In genomic region chr19:48430328-48430727, GRCm38 (mm10) we compare ENCODE assay signal across 28 mouse cellular contexts.
DNase-seq lines count a peak whose midpoint lies in the region; ATAC-seq and TF ChIP-seq lines count a peak whose summit lies in the region.
"Had no signal": no experiment of that assay in that cellular context is flagged by ENCODE, and none has a peak within 500 bp of the region (broad histone marks: within the 10 kb centered on the region; RNA-seq: fewer than 3 reads in every experiment).

No protein-coding gene starts in this region.

- ATAC-seq in common myeloid progenitor, adult 5-6 weeks (replicated peaks; ENCODE audit: low read depth, poor library complexity, severe bottlenecking), result 0 out of 2 replicates have a peak, but pooled peaks have one; percentile 36
- no peak for ATAC-seq in forebrain, embryonic 11.5 days (replicated peaks; ENCODE audit: low FRiP score)
- ATAC-seq: activated CD4-positive, CD25-positive, alpha-beta regulatory T cell, adult 4 months; intestine, embryonic 16.5 days had no signal

- H3K27ac ChIP-seq in forebrain, embryonic 11.5 days (ENCODE audit: low read depth, low read length), result no peak overlapping the region
- H3K27ac ChIP-seq: embryonic facial prominence, embryonic 13.5 days; forebrain, embryonic 12.5 days; hindbrain, postnatal 0 days; liver, embryonic 14.5 days; lung, embryonic 15.5 days; neural tube, embryonic 12.5 days had no signal

- no peak overlapping the region for H3K9ac ChIP-seq in forebrain, embryonic 11.5 days (ENCODE audit: low read length)
- H3K9ac ChIP-seq: embryonic facial prominence, embryonic 13.5 days; forebrain, embryonic 12.5 days; forebrain, postnatal 0 days; liver, embryonic 14.5 days; lung, embryonic 15.5 days; neural tube, embryonic 12.5 days had no signal

- peak; percentile 23 for DNase-seq in adrenal gland, postnatal 10 days
- DNase-seq in adrenal gland, postnatal 25 days, result no peak
- DNase-seq in lung, adult 2 months, result peak; percentile 9
- DNase-seq in lung, postnatal 25 days (ENCODE audit: low spot score), result peak; percentile 36
- no peak for DNase-seq in forebrain, embryonic 11.5 days (ENCODE audit: low spot score)
- DNase-seq in spleen, postnatal 36 days (ENCODE audit: low spot score in 2 of 2), result no peak
- DNase-seq in heart, adult 9 months (ENCODE audit: low spot score in 2 of 2), result no peak
- DNase-seq: adrenal gland, adult 8-10 months; cerebellum, adult 11-12 months; cerebellum, adult 9-11 months; heart, postnatal 14 days; kidney, adult 9 months; kidney, postnatal 10 days; liver; right cerebral cortex, postnatal 25 days; thymus, postnatal 14 days had no signal

- no peak for TF ChIP-seq CTCF in lung, adult 2 months (IDR thresholded peaks at IDR 0.05; ENCODE audit: insufficient read depth, low read length)

- H3K4me3 ChIP-seq in lung, adult 2 months (replicated peaks; ENCODE audit: extremely low read depth, low read depth, low read length), result no peak overlapping the region
- no peak overlapping the region for H3K4me3 ChIP-seq in forebrain, embryonic 11.5 days (ENCODE audit: low read depth, low read length)
- H3K4me3 ChIP-seq: embryonic facial prominence, embryonic 13.5 days; forebrain, embryonic 12.5 days; hindbrain, embryonic 10.5 days; lung, embryonic 15.5 days; neural tube, embryonic 12.5 days had no signal

- no peaks in the 10 kb centered on the region for H3K27me3 ChIP-seq in forebrain, embryonic 11.5 days (ENCODE audit: control insufficient read depth, insufficient read depth, low read length)
- H3K27me3 ChIP-seq: CH12.LX; embryonic facial prominence, embryonic 13.5 days; forebrain, embryonic 12.5 days; lung, embryonic 15.5 days; neural tube, embryonic 12.5 days had no signal

- WGBS in lung, adult 2 months, result 68% methylated on average over 5 of the region's 5 CpGs
- WGBS in forebrain, embryonic 11.5 days, result 92% methylated on average over 5 of the region's 5 CpGs

- no peaks in the 10 kb centered on the region for H3K4me1 ChIP-seq in lung, adult 2 months (ENCODE audit: control insufficient read depth, insufficient read depth, low read length)
- no peaks in the 10 kb centered on the region for H3K4me1 ChIP-seq in forebrain, embryonic 11.5 days (replicated peaks; ENCODE audit: control insufficient read depth, insufficient read depth, low read length)
- H3K4me1 ChIP-seq: lung, embryonic 15.5 days; neural tube, embryonic 12.5 days had no signal

- H3K4me2 ChIP-seq in forebrain, embryonic 11.5 days (ENCODE audit: low read depth, low read length, severe bottlenecking), result no peak overlapping the region
- H3K4me2 ChIP-seq: forebrain, embryonic 12.5 days; lung, embryonic 15.5 days; neural tube, embryonic 12.5 days had no signal

- H3K9me3 ChIP-seq in forebrain, embryonic 11.5 days (ENCODE audit: control insufficient read depth, low read length), result no peaks in the 10 kb centered on the region
- H3K9me3 ChIP-seq: embryonic facial prominence, embryonic 13.5 days; forebrain, embryonic 12.5 days; hindbrain, embryonic 10.5 days; lung, embryonic 15.5 days; neural tube, embryonic 12.5 days had no signal

- no peaks in the 10 kb centered on the region for H3K36me3 ChIP-seq in forebrain, embryonic 11.5 days (ENCODE audit: control insufficient read depth, insufficient read depth, low read length)
- H3K36me3 ChIP-seq: embryonic facial prominence, embryonic 13.5 days; forebrain, embryonic 12.5 days; hindbrain, embryonic 10.5 days; lung, embryonic 15.5 days; neural tube, embryonic 12.5 days had no signal

- TF ChIP-seq POLR2A in lung, adult 2 months (IDR thresholded peaks at IDR 0.05; ENCODE audit: borderline replicate concordance, extremely low read depth, low read depth, low read length), result no peak

Comparison
In these comparisons a context has a peak if more than half of its experiments do, and no peak if none do; other contexts are left out.
1. DNase-seq: peak in adrenal gland, postnatal 10 days (single experiment), lung, adult 2 months (single experiment) and lung, postnatal 25 days (single experiment); none in adrenal gland, postnatal 25 days (single experiment), forebrain, embryonic 11.5 days (single experiment), spleen, postnatal 36 days (0 of 2) and heart, adult 9 months (0 of 2).